Mouse (Mus musculus) telencephalon, adult 2 months (tissue): ENCODE measurements at regions not wholly inside any gene's neighbourhood (a gene's known extent, or its start where the extent isn't known, plus 50 kb on each side); places are given as distances from the start of the nearest gene placed in this dataset.

Source experiments
- DNase-seq: peaks from one replicate; pipeline ENCODE4 v3.0.0-alpha.2; 2011; ENCODE audit warnings: low read depth, low spot score

GRCm38 (mm10) chr4:99491536-99492514, 164.3 kb upstream of the Foxd3 start:
- DNase-seq = peak; percentile 55

- DNase-seq = no peak
Measured at GRCm38 (mm10) chr4:99503221-99503744, 152.8 kb upstream of the Foxd3 start.

DNA sequence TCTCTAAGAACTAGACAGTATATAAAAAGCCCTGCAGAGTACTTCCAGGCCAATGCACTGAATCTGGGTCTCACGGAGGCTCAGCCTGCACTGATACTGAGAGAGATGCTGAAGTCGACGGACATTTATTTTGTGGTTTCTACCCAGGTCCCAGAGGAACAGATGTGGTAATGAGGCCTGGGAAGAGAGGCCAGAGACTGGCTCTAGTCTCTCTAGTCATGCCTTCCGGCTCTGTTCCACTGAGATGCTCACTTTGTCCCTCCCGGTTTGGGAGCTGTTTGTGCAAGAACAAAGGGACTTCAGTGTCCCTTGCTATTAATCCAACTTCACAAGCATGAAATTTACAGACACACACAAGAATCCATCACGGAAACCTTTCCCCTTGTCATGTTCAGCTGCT, 144.1 kb upstream of the Foxd3 start:
- DNase-seq = no peak

GRCm38 (mm10) chr4:99516883-99517282, 139.2 kb upstream of the Foxd3 start:
- no peak for DNase-seq

- no peak for DNase-seq
Measured at GRCm38 (mm10) chr4:99527441-99527840, 128.7 kb upstream of the Foxd3 start.

GRCm38 (mm10) chr4:99544014-99544413, 112.1 kb upstream of the Foxd3 start:
- no peak for DNase-seq

DNA sequence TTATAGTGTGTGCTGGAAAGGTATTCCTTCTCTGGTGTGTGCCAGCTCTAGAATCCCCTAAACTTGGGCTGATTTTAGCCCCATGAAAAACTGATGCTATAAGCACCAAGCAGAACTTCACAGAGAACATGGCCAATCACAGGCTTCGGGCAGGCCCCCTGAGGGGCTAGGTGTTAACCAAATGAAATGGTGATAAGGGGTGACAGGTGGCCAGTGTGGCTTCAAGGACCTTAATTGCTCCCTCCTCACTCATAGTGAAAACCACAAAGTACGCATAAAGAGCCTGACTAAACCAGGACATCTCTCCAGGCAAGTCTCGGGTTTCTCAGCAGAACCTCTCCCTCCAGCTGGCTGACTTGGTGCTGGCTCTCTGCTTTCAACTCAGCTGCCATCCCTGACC, 110.4 kb upstream of the Foxd3 start:
- DNase-seq = no peak

DNA sequence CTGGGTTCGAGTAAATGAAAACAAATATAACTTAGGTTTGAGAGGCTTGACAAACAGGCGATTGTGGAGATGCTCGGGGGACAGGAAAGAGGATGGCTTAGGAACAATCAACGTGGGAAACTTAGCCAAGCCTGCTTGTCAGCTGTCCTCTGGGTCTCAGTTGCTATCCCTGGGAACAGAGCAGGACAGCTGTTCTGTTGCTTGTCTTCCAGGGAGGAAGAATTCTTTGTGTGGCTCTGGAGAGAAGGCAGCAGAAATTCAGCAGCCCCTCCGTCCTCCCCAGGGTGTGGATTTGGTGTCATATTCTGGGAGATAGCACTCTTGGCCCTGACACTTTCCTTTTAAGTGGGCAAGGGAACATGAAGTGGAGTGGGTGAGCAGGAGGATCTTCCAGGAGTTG, 98.1 kb upstream of the Foxd3 start:
- DNase-seq = no peak

DNA sequence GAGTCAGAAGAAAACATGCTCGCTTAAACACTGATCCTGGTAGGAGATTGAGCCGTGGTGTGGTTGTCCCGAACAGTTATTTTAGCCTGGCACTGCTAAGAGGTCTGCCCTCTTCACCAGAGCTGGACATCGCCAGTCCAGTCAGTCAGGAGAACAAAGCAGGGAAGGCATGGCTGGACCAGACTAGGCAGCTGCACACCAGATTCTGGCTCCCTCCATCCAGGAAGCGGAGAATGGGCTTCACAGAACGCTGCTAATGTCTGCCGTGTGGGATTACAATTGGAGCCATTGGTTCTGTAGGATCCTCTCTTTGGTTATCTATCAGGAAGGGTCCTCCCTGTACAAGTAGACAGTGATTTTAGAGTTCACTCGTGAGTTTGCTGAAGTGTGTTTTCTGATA, 95.5 kb upstream of the Foxd3 start:
- DNase-seq = no peak

DNA sequence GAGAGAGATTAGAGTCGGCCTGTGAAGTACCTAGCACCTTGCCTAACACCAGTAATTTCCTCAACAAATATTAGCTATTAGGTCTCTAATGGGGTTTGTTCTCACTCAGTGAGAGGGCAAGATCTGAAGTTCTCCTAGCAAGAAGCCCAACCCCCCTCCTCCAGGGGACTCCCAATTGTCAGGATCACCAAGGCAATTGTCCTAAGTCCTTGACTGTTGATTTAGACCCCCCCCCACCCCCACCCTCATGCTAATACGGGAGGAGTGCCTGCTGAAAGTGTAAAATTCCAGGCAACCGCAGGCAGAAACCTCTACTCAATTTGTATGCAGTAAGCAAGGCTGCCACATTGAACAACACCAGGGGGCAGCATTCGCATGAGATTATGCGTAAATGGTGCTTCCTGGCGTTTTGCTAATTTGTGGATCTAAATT, 94.6 kb upstream of the Foxd3 start:
- DNase-seq = no peak

DNA sequence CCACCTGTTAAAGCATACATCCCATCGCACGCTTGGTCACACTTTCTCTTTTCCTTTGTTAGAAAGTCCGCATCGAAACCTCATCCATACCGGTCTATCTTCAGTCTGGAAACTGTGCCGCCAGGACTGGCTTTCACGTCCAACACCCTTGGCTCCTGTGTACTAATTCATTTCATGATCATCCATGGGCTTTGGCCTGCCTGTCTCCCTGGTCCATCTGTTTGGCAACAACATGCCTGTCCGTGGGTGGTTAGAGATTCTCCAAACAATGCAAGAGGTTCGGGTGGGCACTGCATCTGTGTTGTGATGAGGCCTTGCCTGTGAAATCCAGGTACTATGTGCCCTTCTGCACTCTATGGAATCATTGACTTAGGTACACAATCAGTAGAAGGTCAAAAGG, 90.7 kb upstream of the Foxd3 start:
- DNase-seq = no peak

GRCm38 (mm10) chr4:99572841-99573642, 83.1 kb upstream of the Foxd3 start:
- no peak for DNase-seq

DNA sequence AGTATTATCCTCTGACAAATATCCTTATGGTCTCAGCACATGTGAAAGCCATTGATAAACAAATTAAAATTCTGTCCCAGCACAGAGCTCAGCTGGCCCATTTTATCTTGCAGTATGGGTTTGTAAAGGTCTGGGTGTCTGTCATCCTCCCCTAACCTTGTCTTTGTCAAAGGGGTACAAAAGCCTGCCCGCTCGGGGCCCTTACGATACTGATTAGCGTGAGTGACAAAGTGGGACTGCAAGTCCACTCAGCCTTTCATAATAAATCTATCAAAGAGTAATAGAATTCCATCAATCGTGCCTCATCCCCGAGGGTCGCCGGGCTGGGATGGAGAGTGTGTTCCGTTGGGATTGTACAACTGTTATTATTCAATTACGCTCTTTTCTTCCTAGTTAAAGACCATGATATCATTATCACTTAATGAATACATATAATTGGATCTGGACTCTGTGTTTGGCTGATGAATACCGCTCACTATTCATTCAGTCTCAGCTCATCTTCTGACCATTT, 82.0 kb upstream of the Foxd3 start:
- DNase-seq = no peak

DNA sequence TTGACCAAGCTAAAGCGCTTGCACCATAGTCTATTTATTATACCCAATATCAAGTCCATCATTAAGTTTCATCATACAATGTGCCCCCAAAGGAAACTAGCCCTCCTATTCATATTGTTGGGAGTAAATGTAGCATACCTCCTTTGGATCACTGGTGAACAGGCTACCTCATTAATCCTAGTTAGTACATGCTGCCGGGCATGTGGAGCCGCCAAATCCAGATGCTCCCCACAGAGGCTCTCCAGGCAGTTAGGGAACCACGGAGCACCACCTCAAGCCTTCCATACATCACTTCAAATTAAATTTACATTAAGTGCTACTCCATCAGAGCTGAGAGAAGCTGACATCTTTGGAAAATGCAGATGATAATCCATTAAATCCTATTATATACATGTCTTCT, 81.1 kb upstream of the Foxd3 start:
- DNase-seq = no peak

- DNase-seq = no peak
Measured at GRCm38 (mm10) chr4:99597781-99598180, 58.3 kb upstream of the Foxd3 start.

DNA sequence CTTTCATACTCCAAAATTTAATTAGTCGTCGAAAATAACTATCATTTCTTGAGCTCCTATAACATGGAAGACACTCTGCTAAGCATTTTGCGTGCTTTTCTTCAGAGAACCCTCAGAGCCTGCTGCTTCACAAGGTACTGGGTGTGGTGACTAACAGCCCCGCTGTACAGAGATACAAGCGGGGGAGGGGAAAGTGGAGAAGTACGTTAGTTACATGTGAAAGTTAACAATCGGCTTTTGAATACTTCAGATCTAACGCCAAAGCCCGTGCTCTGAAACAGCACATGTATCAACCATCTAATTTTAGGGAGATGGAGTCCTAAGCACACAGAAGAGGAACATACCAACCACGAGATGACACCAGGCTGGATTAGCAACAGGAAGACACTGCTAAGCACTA, 55.4 kb upstream of the Foxd3 start:
- no peak for DNase-seq

DNA sequence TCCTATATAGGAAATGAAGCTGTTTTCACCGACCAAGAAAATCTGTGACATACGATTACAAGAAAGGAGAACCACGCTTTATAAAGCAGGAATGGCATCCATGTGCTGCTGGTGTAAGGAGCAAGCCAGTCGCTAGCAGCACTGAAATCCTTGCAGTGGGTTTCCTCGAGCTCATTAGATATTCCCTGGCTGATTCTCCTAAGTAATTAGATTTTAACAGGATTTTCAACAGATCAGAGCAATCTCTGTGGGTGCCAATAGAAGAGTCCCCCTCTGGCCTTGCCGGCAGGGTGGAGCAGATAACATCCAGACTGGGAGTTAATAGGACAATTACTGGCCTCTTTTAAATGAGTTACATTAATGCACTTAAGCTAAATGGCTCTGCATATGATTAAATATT, 54.6 kb upstream of the Foxd3 start:
- no peak for DNase-seq
